Mouse (Mus musculus) midbrain, embryonic 13.5 days (tissue): ENCODE measurements at regions not wholly inside any gene's neighbourhood (a gene's known extent, or its start where the extent isn't known, plus 50 kb on each side); places are given as distances from the start of the nearest gene placed in this dataset.
A peak's percentile ranks its signal among the peaks of the same experiment; 100 is the strongest.

Experiments
- ATAC-seq: fragments of 200-750 bp; cut with Nextera tagmentation; 2 replicates; pipeline ENCODE4 v1.8.0; 2017; ENCODE audit warnings: mild to moderate bottlenecking, moderate TSS enrichment, moderate library complexity
- H3K27ac ChIP-seq: fragments of 300-500 bp; sonication (generic); 2 replicates; pipeline ENCODE4 v1.5.1; 2015; ENCODE audit warnings: inconsistent platforms, mild to moderate bottlenecking, moderate library complexity
- H3K27me3 ChIP-seq: fragments of 300-500 bp; sonication (generic); 2 replicates; pipeline ENCODE4 v1.6.1; 2015; ENCODE audit warnings: mild to moderate bottlenecking, inconsistent platforms
- H3K36me3 ChIP-seq: fragments of 300-500 bp; sonication (generic); 2 replicates; pipeline ENCODE4 v1.6.1; 2015; ENCODE audit warnings: mild to moderate bottlenecking, inconsistent platforms
- H3K4me1 ChIP-seq: fragments of 300-500 bp; sonication (generic); replicated peaks from 2 replicates; pipeline ENCODE4 v1.6.1; 2015; ENCODE audit warnings: inconsistent platforms
- H3K4me2 ChIP-seq: fragments of 300-500 bp; sonication (generic); replicated peaks from 2 replicates; pipeline ENCODE4 v1.6.1; 2015; ENCODE audit warnings: moderate library complexity, mild to moderate bottlenecking, inconsistent platforms
- H3K4me3 ChIP-seq: fragments of 300-500 bp; sonication (generic); replicated peaks from 2 replicates; pipeline ENCODE4 v1.5.1; 2015; ENCODE audit warnings: mild to moderate bottlenecking, inconsistent platforms
- H3K9ac ChIP-seq: fragments of 300-500 bp; sonication (generic); replicated peaks from 2 replicates; pipeline ENCODE4 v1.6.1; 2015; ENCODE audit warnings: mild to moderate bottlenecking, inconsistent platforms
- H3K9me3 ChIP-seq: fragments of 300-500 bp; sonication (generic); 2 replicates; pipeline ENCODE4 v1.6.1; 2016; ENCODE audit warnings: mild to moderate bottlenecking, inconsistent platforms
- WGBS: fragments of 180-500 bp; shearing (Covaris S2); methylation state at CpG from one replicate; pipeline ENCODE4 v1.1.7; 2015; 5-methylcytosine and 5-hydroxymethylcytosine counted together

- peaks cover 14% of the 10 kb centered on the region for H3K4me1 ChIP-seq
- H3K9ac ChIP-seq, result no peak overlapping the region
- H3K4me3 ChIP-seq, result no peak overlapping the region
- H3K36me3 ChIP-seq, result no peaks in the 10 kb centered on the region
- H3K4me2 ChIP-seq, result no peak overlapping the region
- H3K9me3 ChIP-seq, result no peaks in the 10 kb centered on the region
- 0 out of 2 replicates have a peak, but pooled peaks have one; percentile 35 for ATAC-seq
- H3K27ac ChIP-seq, result no peak overlapping the region
- H3K27me3 ChIP-seq, result no peaks in the 10 kb centered on the region
- WGBS, result 55% methylated on average over 5 of the region's 5 CpGs
Observed at GRCm38 (mm10) chr10:111097245-111097644, 67.3 kb upstream of the Osbpl8 start.

- Histone ChIP-seq H3K9ac (no peak overlapping the region), H3K9me3 (no peaks in the 10 kb centered on the region), H3K4me3 (no peak overlapping the region), H3K36me3 (no peaks in the 10 kb centered on the region), H3K4me2 (no peak overlapping the region), H3K27ac (no peak overlapping the region), H3K4me1 (peaks cover 14% of the 10 kb centered on the region), H3K27me3 (no peaks in the 10 kb centered on the region)
- no peak for ATAC-seq
- WGBS, result 78% methylated on average over 6 of the region's 6 CpGs
Observed at GRCm38 (mm10) chr10:111096811-111097210, 67.7 kb upstream of the Osbpl8 start.

GRCm38 (mm10) chr10:111094405-111094804, 70.1 kb upstream of the Osbpl8 start:
- Histone ChIP-seq H3K4me3 (no peak overlapping the region), H3K36me3 (no peaks in the 10 kb centered on the region), H3K27me3 (no peaks in the 10 kb centered on the region), H3K9me3 (no peaks in the 10 kb centered on the region), H3K4me1 (peaks cover 8% of the 10 kb centered on the region), H3K9ac (no peak overlapping the region), H3K4me2 (no peak overlapping the region), H3K27ac (no peak overlapping the region)
- 69% methylated on average over 9 of the region's 9 CpGs for WGBS
- ATAC-seq, result no peak

- Histone ChIP-seq H3K36me3 (no peaks in the 10 kb centered on the region), H3K27ac (no peak overlapping the region), H3K4me3 (no peak overlapping the region), H3K9me3 (no peaks in the 10 kb centered on the region), H3K9ac (no peak overlapping the region), H3K27me3 (no peaks in the 10 kb centered on the region), H3K4me1 (0 out of 2 replicates have a peak, but pooled peaks cover 1% of the 10 kb centered on the region), H3K4me2 (no peak overlapping the region)
- 63% methylated on average over 5 of the region's 5 CpGs for WGBS
- ATAC-seq, result no peak
Observed at GRCm38 (mm10) chr10:111089382-111089781, 75.2 kb upstream of the Osbpl8 start.

- H3K9me3 ChIP-seq, result no peaks in the 10 kb centered on the region
Observed at GRCm38 (mm10) chr10:111085561-111085960, 75.6 kb upstream of the Zdhhc17 start.

GRCm38 (mm10) chr10:111084267-111084780, 74.4 kb upstream of the Zdhhc17 start:
- Histone ChIP-seq H3K9me3 (no peaks in the 10 kb centered on the region), H3K4me2 (no peak overlapping the region), H3K4me1 (peaks cover 3% of the 10 kb centered on the region; the same call in 1 of the 2 replicates), H3K36me3 (no peaks in the 10 kb centered on the region), H3K27ac (no peak overlapping the region), H3K4me3 (no peak overlapping the region), H3K27me3 (no peaks in the 10 kb centered on the region), H3K9ac (no peak overlapping the region)
- ATAC-seq, result no peak
- WGBS, result 62% methylated on average over 4 of the region's 4 CpGs

More at GRCm38 (mm10) chr10:111085561-111085960, 75.6 kb upstream of the Zdhhc17 start:
- Histone ChIP-seq H3K9ac (no peak overlapping the region), H3K27ac (no peak overlapping the region), H3K36me3 (no peaks in the 10 kb centered on the region), H3K4me3 (no peak overlapping the region), H3K4me1 (peaks cover 3% of the 10 kb centered on the region; the same call in 1 of the 2 replicates), H3K4me2 (no peak overlapping the region), H3K27me3 (no peaks in the 10 kb centered on the region)
- WGBS, result 86% methylated on average over 8 of the region's 8 CpGs
- ATAC-seq, result no peak

GRCm38 (mm10) chr10:111083861-111084260, 73.9 kb upstream of the Zdhhc17 start:
- peak; percentile 51 for ATAC-seq
- WGBS, result 29% methylated on average over 2 of the region's 2 CpGs
- H3K9me3 ChIP-seq, result no peaks in the 10 kb centered on the region

GRCm38 (mm10) chr10:111083338-111083737, 73.4 kb upstream of the Zdhhc17 start:
- Histone ChIP-seq H3K4me2 (no peak overlapping the region), H3K9me3 (no peaks in the 10 kb centered on the region), H3K36me3 (no peaks in the 10 kb centered on the region), H3K9ac (no peak overlapping the region), H3K27ac (no peak overlapping the region), H3K27me3 (no peaks in the 10 kb centered on the region), H3K4me1 (peaks cover 3% of the 10 kb centered on the region; the same call in 1 of the 2 replicates), H3K4me3 (no peak overlapping the region)
- ATAC-seq, result no peak; the same call in 1 of the 2 replicates
- WGBS, result 5% methylated on average over 4 of the region's 4 CpGs

More at GRCm38 (mm10) chr10:111083861-111084260, 73.9 kb upstream of the Zdhhc17 start:
- Histone ChIP-seq H3K36me3 (no peaks in the 10 kb centered on the region), H3K9ac (no peak overlapping the region), H3K27ac (no peak overlapping the region), H3K4me1 (peaks cover 3% of the 10 kb centered on the region; the same call in 1 of the 2 replicates), H3K4me2 (no peak overlapping the region), H3K4me3 (no peak overlapping the region), H3K27me3 (no peaks in the 10 kb centered on the region)

- Histone ChIP-seq H3K9me3 (no peaks in the 10 kb centered on the region), H3K36me3 (no peaks in the 10 kb centered on the region), H3K27me3 (no peaks in the 10 kb centered on the region), H3K27ac (no peak overlapping the region), H3K4me2 (no peak overlapping the region), H3K9ac (no peak overlapping the region), H3K4me3 (no peak overlapping the region), H3K4me1 (peaks cover 3% of the 10 kb centered on the region; the same call in 1 of the 2 replicates)
- WGBS, result 66% methylated on average over 10 of the region's 10 CpGs
- no peak for ATAC-seq
Observed at GRCm38 (mm10) chr10:111080322-111080721, 70.4 kb upstream of the Zdhhc17 start.

- H3K4me1 ChIP-seq, result peaks cover 3% of the 10 kb centered on the region; the same call in 1 of the 2 replicates
- no peaks in the 10 kb centered on the region for H3K36me3 ChIP-seq
- peaks cover 6% of the 10 kb centered on the region; the same call in 1 of the 2 replicates for H3K27me3 ChIP-seq
- no peak overlapping the region for H3K4me2 ChIP-seq
- no peak for ATAC-seq
- no peak overlapping the region for H3K9ac ChIP-seq
- 86% methylated on average over 6 of the region's 6 CpGs for WGBS
- H3K27ac ChIP-seq, result no peak overlapping the region
- no peak overlapping the region for H3K4me3 ChIP-seq
- no peaks in the 10 kb centered on the region for H3K9me3 ChIP-seq
Observed at GRCm38 (mm10) chr10:111079051-111079450, 69.1 kb upstream of the Zdhhc17 start.

- Histone ChIP-seq H3K27me3 (peaks cover 7% of the 10 kb centered on the region; the same call in 1 of the 2 replicates), H3K27ac (no peak overlapping the region), H3K4me2 (no peak overlapping the region), H3K36me3 (no peaks in the 10 kb centered on the region), H3K9ac (no peak overlapping the region), H3K4me3 (no peak overlapping the region), H3K4me1 (peaks cover 10% of the 10 kb centered on the region), H3K9me3 (no peaks in the 10 kb centered on the region)
- ATAC-seq, result no peak
- WGBS, result 91% methylated on average over 4 of the region's 4 CpGs
Observed at GRCm38 (mm10) chr10:111077632-111078031, 67.7 kb upstream of the Zdhhc17 start.

- Histone ChIP-seq H3K4me3 (no peak overlapping the region), H3K27me3 (peaks cover 10% of the 10 kb centered on the region; the same call in 1 of the 2 replicates), H3K9me3 (no peaks in the 10 kb centered on the region), H3K27ac (no peak overlapping the region), H3K4me2 (no peak overlapping the region), H3K4me1 (peaks cover 22% of the 10 kb centered on the region), H3K9ac (no peak overlapping the region), H3K36me3 (no peaks in the 10 kb centered on the region)
- 69% methylated on average over 5 of the region's 5 CpGs for WGBS
- ATAC-seq, result no peak
Observed at GRCm38 (mm10) chr10:111073851-111074430, 64.0 kb upstream of the Zdhhc17 start.
